Mouse (Mus musculus): ENCODE measurements at regions not wholly inside any gene's neighbourhood (a gene's known extent, or its start where the extent isn't known, plus 50 kb on each side); places are given as distances from the start of the nearest gene placed in this dataset.

DNA sequence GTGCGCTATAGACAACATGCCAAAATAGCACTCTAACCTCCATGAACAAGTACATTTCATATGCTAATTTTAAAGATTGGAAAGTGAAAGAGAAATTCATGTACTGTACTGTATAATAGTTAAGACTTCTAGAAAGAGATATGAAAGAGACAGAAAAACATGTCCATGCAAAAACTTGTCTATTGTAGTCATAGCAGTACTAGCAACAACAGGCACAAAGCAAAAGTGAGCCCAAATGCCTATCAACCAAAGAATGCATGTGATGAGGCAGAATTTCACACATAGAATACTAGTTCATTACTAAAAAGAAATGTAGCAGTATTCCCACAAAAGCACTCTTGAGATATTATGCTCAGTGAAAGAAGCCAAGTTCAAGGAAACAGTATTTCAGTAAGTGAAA, 180.4 kb upstream of the Steap4 start:
- WGBS = 89% methylated on average over 1 of the region's 1 CpGs
- Histone ChIP-seq H3K27ac (ENCODE audit: poor library complexity, severe bottlenecking) (no peak overlapping the region), H3K4me2 (no peak overlapping the region), H3K4me1 (replicated peaks) (no peaks in the 10 kb centered on the region), H3K9ac (no peak overlapping the region), H3K27me3 (replicated peaks) (no peaks in the 10 kb centered on the region), H3K4me3 (no peak overlapping the region), H3K9me3 (replicated peaks) (no peaks in the 10 kb centered on the region), H3K36me3 (no peaks in the 10 kb centered on the region)
- ATAC-seq (ENCODE audit: insufficient number of reproducible peaks, low FRiP score) = no peak

GRCm38 (mm10) chr5:7782235-7782634, 178.0 kb upstream of the Steap4 start:
- Histone ChIP-seq H3K36me3 (no peaks in the 10 kb centered on the region), H3K4me1 (replicated peaks) (no peaks in the 10 kb centered on the region), H3K4me3 (no peak overlapping the region), H3K27ac (ENCODE audit: poor library complexity, severe bottlenecking) (no peak overlapping the region), H3K4me2 (no peak overlapping the region), H3K9ac (no peak overlapping the region), H3K9me3 (replicated peaks) (no peaks in the 10 kb centered on the region), H3K27me3 (replicated peaks) (no peaks in the 10 kb centered on the region)
- WGBS = 65% methylated on average over 1 of the region's 1 CpGs
- ATAC-seq (ENCODE audit: insufficient number of reproducible peaks, low FRiP score) = no peak

- no peak for ATAC-seq (ENCODE audit: insufficient number of reproducible peaks, low FRiP score)
Measured at GRCm38 (mm10) chr5:7788406-7788805, 171.9 kb upstream of the Steap4 start.

GRCm38 (mm10) chr5:7789126-7789525, 171.1 kb upstream of the Steap4 start:
- ATAC-seq (ENCODE audit: insufficient number of reproducible peaks, low FRiP score) = no peak
- H3K4me3 ChIP-seq = no peak overlapping the region
- H3K27ac ChIP-seq (ENCODE audit: poor library complexity, severe bottlenecking) = no peak overlapping the region
- H3K4me2 ChIP-seq = no peak overlapping the region
- 83% methylated on average over 1 of the region's 1 CpGs for WGBS
- no peaks in the 10 kb centered on the region for H3K36me3 ChIP-seq
- no peaks in the 10 kb centered on the region for H3K27me3 ChIP-seq (replicated peaks)
- H3K4me1 ChIP-seq (replicated peaks) = no peaks in the 10 kb centered on the region
- no peaks in the 10 kb centered on the region for H3K9me3 ChIP-seq (replicated peaks)
- no peak overlapping the region for H3K9ac ChIP-seq

More at GRCm38 (mm10) chr5:7788406-7788805, 171.9 kb upstream of the Steap4 start:
- Histone ChIP-seq H3K27me3 (replicated peaks) (no peaks in the 10 kb centered on the region), H3K9ac (no peak overlapping the region), H3K27ac (ENCODE audit: poor library complexity, severe bottlenecking) (no peak overlapping the region), H3K4me3 (no peak overlapping the region), H3K36me3 (no peaks in the 10 kb centered on the region), H3K9me3 (replicated peaks) (no peaks in the 10 kb centered on the region), H3K4me2 (no peak overlapping the region), H3K4me1 (replicated peaks) (no peaks in the 10 kb centered on the region)
- WGBS = 70% methylated on average over 5 of the region's 5 CpGs

DNA sequence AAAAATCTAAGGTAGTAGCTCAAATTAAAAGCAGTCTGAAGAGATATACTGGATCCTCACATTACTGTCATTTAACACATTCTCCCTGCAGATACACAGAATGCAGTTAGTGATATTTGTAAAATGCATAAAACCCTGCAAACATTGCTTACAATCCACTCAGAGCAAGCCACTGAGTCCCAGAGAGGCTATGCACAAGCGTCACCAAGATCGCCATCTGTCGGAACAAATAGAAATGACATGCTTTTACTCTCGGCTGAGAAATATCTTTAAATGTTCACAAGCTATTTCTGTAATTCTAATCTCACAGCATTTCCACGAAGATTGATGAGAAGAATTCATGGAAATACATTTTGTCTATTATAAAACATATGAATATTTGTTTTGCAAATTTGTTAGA, 139.7 kb upstream of the Steap4 start:
- Histone ChIP-seq H3K36me3 (no peaks in the 10 kb centered on the region), H3K9me3 (replicated peaks) (no peaks in the 10 kb centered on the region)
- no peak for ATAC-seq (ENCODE audit: insufficient number of reproducible peaks, low FRiP score)

DNA sequence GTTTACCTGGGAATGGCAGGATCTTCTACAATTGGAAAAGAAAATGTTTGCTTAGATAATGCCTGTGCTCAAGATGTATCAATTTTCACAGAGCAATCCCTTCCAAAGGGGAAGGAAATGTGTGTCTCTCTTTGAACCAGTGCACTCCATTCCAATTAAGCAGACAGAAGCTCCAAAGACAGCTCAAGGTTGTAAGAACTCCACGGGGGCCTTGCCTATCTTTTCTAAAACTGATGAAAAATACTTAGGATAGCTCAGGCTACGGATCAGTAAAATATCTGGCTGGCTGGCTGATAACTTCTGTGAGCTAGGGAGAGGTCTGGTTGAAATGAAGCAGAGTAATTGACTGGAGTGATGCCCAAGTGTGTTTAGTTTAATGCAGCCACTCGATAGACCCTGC, 138.6 kb upstream of the Steap4 start:
- no peaks in the 10 kb centered on the region for H3K27me3 ChIP-seq (replicated peaks)

More for the DNA sequence above, 139.7 kb upstream of the Steap4 start:
- H3K9ac ChIP-seq = no peak overlapping the region
- H3K4me2 ChIP-seq = no peak overlapping the region
- no peak overlapping the region for H3K27ac ChIP-seq (ENCODE audit: poor library complexity, severe bottlenecking)
- H3K4me1 ChIP-seq (replicated peaks) = no peaks in the 10 kb centered on the region
- no peaks in the 10 kb centered on the region for H3K27me3 ChIP-seq (replicated peaks)
- 27% methylated on average over 5 of the region's 5 CpGs for WGBS
- H3K4me3 ChIP-seq = no peak overlapping the region

DNA sequence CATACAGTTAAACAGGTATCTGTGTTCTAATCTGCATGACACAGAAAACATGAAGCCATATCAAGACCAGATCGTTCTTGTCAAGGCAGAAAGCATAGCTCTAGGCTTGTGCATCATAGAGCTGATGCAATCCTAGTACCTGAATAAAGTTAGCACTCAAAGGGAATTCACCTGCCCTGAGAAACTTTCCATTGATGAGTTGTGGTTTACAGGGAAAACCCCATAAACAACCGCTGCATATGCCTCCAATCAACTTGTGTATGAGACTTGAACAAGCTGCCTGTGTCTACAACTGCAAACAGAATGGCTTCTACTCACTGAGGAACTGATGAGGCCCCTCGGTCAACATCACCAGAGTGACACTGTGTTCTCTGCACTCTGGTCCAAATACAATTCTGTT, 130.6 kb upstream of the Steap4 start:
- no peak for ATAC-seq (ENCODE audit: insufficient number of reproducible peaks, low FRiP score)
- Histone ChIP-seq H3K4me2 (no peak overlapping the region), H3K9ac (no peak overlapping the region), H3K36me3 (no peaks in the 10 kb centered on the region), H3K9me3 (replicated peaks) (no peaks in the 10 kb centered on the region), H3K4me1 (replicated peaks) (no peaks in the 10 kb centered on the region), H3K27ac (ENCODE audit: poor library complexity, severe bottlenecking) (no peak overlapping the region), H3K4me3 (no peak overlapping the region), H3K27me3 (replicated peaks) (no peaks in the 10 kb centered on the region)
- WGBS = 68% methylated on average over 3 of the region's 3 CpGs

More for the DNA sequence above, 138.6 kb upstream of the Steap4 start:
- no peak overlapping the region for H3K27ac ChIP-seq (ENCODE audit: poor library complexity, severe bottlenecking)
- 44% methylated on average over 3 of the region's 3 CpGs for WGBS
- no peak overlapping the region for H3K4me2 ChIP-seq
- ATAC-seq (ENCODE audit: insufficient number of reproducible peaks, low FRiP score) = no peak
- no peaks in the 10 kb centered on the region for H3K4me1 ChIP-seq (replicated peaks)
- H3K4me3 ChIP-seq = no peak overlapping the region
- no peak overlapping the region for H3K9ac ChIP-seq
- no peaks in the 10 kb centered on the region for H3K36me3 ChIP-seq
- H3K9me3 ChIP-seq (replicated peaks) = no peaks in the 10 kb centered on the region

DNA sequence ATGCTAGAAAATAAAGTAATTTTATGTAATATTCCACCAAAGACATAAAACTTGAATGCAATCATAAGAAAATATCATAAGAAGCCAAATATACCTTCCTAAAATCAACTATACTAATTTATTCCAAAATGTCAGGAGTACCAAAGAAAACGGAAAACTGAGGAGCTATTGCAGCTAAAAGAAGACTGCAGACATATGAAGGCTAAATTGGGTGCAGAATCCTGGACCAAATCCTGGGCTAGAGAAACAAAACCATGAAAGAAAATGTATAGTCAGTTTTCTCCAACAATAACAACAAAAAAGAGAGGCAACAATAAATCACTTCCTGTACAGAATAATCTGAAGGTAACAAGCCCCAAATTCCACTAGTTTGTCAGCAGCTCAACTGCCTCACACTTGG, 126.4 kb upstream of the Steap4 start:
- Histone ChIP-seq H3K9ac (no peak overlapping the region), H3K27me3 (replicated peaks) (no peaks in the 10 kb centered on the region), H3K4me1 (replicated peaks) (no peaks in the 10 kb centered on the region), H3K4me2 (no peak overlapping the region), H3K36me3 (no peaks in the 10 kb centered on the region), H3K4me3 (no peak overlapping the region), H3K9me3 (replicated peaks) (no peaks in the 10 kb centered on the region), H3K27ac (ENCODE audit: poor library complexity, severe bottlenecking) (no peak overlapping the region)
- ATAC-seq (ENCODE audit: insufficient number of reproducible peaks, low FRiP score) = no peak
- WGBS = 77% methylated on average over 1 of the region's 1 CpGs

GRCm38 (mm10) chr5:7863047-7863446, 97.2 kb upstream of the Steap4 start:
- H3K4me3 ChIP-seq = no peak overlapping the region
- H3K36me3 ChIP-seq = no peaks in the 10 kb centered on the region
- WGBS = 73% methylated on average over 2 of the region's 2 CpGs
- H3K27ac ChIP-seq (ENCODE audit: poor library complexity, severe bottlenecking) = no peak overlapping the region
- no peaks in the 10 kb centered on the region for H3K9me3 ChIP-seq (replicated peaks)
- H3K27me3 ChIP-seq (replicated peaks) = no peaks in the 10 kb centered on the region
- no peak for ATAC-seq (ENCODE audit: insufficient number of reproducible peaks, low FRiP score)
- H3K4me1 ChIP-seq (replicated peaks) = no peaks in the 10 kb centered on the region
- H3K4me2 ChIP-seq = no peak overlapping the region
- no peak overlapping the region for H3K9ac ChIP-seq

DNA sequence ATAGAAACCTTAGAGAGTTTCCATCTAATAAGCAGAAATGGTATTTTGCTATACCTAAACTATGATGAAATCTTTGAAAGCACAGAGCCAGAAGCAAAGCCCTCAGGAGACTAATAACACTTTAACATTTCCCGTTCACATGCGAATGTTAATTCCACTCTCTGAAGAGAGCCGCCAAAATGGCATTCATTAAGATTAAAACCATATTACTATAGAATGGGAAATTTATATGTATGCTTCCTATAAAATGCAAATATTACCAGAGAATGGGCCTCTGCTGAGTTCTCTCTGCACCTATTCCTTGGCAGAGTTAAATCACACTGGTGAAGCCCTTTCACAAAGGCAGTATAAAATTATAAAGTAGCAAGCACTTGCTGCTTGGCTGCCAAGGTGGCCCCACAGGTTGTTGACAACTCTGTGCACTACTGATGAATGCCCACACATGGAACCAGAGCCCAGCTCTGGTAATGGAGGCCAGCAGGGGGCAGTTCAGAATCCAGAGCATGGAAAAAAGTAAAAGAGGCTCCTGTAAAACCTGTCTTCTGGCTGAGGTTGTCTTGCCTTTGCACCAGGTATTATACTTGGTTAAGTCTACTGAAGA, 94.1 kb upstream of the Steap4 start:
- H3K9me3 ChIP-seq (replicated peaks) = no peaks in the 10 kb centered on the region
- no peaks in the 10 kb centered on the region for H3K27me3 ChIP-seq (replicated peaks)
- no peak overlapping the region for H3K9ac ChIP-seq
- no peak overlapping the region for H3K4me2 ChIP-seq
- H3K4me1 ChIP-seq (replicated peaks) = no peaks in the 10 kb centered on the region
- WGBS = 81% methylated on average over 3 of the region's 3 CpGs
- no peak overlapping the region for H3K4me3 ChIP-seq
- no peaks in the 10 kb centered on the region for H3K36me3 ChIP-seq
- no peak for ATAC-seq (ENCODE audit: insufficient number of reproducible peaks, low FRiP score)
- H3K27ac ChIP-seq (ENCODE audit: poor library complexity, severe bottlenecking) = no peak overlapping the region

- no peaks in the 10 kb centered on the region for H3K27me3 ChIP-seq (replicated peaks)
- WGBS = 51% methylated on average over 3 of the region's 3 CpGs
- no peaks in the 10 kb centered on the region for H3K36me3 ChIP-seq
- no peak overlapping the region for H3K4me2 ChIP-seq
- H3K4me1 ChIP-seq (replicated peaks) = no peaks in the 10 kb centered on the region
- no peak overlapping the region for H3K9ac ChIP-seq
- no peak overlapping the region for H3K4me3 ChIP-seq
- H3K27ac ChIP-seq (ENCODE audit: poor library complexity, severe bottlenecking) = no peak overlapping the region
- no peaks in the 10 kb centered on the region for H3K9me3 ChIP-seq (replicated peaks)
- ATAC-seq (ENCODE audit: insufficient number of reproducible peaks, low FRiP score) = no peak
Measured at GRCm38 (mm10) chr5:7899537-7899936, 60.7 kb upstream of the Steap4 start.
